Mouse (Mus musculus) kidney, adult 11 months (tissue): ENCODE results near the gene Trim27.

Experiments used
- DNase-seq: peaks from one replicate; pipeline ENCODE4 v3.0.0; 2022

Gene Trim27

DNA sequence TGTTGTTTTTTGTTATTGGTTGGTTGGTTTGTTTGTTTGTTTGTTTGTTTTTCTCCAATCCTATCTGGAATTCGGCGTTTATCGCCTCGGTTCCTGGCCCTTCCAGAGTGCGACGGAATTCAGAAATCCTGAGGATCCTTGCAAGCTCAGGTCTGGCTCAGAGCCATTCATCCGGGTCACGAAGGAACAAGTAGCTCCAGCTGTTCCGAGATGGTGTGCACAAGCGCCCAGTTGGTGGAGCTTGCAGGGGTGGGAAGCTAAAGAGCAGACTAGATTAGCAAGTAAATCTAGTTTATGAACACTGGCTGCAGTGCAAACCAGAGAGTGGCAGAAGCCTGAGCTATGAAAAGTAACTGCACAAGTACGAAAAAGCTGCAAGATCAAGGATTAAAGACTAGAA lies 6.2 kb upstream of the Trim27 start:
- DNase-seq: peak; percentile 85

DNA sequence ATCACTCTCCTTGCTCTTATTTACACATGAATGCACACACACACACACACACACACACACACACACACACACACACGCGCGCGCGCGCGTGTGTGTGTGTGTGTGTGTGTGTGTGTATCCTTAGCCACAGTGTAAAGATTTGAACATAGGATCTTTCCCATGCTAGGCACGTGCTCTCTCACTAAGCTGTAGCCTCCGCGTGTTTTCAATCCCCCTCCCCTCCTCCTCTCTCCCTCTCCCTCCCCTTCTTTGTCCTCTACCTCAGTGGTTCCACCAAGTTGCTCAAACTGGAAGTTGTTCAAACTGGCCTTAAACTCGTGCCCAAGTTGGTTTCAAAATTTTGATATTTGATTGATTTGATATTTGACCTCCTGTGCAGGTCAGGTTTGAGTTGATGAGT lies 2.5 kb upstream of the Trim27 start:
- no peak for DNase-seq

DNA sequence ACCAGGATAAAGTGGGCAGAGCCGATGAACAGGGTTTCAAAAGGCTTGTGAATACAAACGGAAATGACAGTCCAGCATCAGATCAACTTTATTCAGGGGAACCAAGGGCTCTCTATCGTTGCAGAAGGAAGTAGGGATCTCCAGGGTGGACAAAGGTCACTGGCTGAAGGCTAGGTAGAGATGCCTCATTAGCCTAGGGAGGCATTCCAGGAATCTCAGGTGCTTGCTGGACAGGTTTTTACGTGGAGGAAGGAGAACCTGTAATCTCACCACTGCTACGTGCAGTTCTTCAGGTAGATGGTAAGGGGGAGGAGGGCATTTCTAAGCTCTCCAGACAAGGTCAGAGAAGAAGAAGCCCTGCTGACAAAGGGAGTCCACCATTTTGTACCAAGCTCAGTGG lies 1.6 kb upstream of the Trim27 start:
- no peak for DNase-seq

DNA sequence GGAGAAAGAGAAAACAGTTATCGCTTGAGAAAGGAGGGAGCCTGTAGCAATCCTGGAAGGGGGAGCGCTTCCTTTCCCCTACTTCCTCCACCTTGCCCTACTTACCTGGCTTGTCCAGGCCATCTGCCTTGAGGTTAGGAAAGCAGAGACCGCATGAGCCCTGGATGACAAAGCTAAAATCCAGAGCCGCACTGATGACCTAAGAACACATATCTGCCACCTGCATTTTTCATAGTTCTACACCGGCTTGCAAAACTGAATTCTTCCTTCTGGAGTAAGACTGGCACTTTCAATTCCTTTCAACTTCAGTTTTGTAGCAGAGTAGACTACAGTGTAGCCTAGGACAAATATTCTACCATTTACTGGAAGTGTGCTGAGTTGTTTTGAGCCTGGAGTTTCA lies 881 bp upstream of the Trim27 start:
- no peak for DNase-seq

DNA sequence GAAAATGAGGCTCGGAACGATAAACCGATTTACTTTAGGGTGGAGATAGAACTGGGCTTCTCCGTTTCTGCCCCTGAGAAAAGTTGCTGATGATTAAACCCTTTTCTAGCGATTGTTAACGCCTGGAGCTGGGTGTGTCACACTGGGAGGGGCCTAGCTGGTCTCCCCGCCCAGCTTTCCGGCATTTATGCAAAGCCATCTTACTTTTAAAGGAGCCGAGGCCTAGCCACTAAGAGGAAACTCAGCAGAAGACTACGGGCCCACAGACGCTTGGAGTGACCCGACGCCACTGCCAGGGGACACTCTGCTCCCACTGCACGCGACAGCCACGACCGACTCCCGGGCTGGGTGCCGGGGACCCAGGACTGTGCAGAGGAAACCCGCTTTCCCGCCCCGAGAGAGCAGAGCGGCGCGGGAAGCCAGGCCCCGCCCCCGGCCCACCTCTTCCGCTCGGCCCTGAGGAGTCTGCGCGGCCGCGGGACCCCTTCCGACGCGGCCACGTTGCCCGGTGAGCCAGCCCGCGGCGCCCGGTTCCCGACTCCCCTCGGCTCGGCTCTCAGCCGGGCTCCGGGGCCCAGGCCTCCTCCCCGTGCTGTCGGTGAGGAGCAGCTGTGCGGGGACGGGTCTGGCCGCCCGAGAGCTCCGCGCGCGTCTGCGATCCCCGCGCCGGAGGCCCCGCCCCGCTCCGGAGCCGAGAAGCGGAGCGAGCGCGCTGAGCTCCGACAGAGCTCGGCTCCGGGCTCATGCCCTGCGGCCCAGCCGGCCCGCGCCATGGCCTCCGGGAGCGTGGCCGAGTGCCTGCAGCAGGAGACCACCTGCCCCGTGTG lies 692 bp downstream of the Trim27 start:
- DNase-seq: peak; percentile 94

DNA sequence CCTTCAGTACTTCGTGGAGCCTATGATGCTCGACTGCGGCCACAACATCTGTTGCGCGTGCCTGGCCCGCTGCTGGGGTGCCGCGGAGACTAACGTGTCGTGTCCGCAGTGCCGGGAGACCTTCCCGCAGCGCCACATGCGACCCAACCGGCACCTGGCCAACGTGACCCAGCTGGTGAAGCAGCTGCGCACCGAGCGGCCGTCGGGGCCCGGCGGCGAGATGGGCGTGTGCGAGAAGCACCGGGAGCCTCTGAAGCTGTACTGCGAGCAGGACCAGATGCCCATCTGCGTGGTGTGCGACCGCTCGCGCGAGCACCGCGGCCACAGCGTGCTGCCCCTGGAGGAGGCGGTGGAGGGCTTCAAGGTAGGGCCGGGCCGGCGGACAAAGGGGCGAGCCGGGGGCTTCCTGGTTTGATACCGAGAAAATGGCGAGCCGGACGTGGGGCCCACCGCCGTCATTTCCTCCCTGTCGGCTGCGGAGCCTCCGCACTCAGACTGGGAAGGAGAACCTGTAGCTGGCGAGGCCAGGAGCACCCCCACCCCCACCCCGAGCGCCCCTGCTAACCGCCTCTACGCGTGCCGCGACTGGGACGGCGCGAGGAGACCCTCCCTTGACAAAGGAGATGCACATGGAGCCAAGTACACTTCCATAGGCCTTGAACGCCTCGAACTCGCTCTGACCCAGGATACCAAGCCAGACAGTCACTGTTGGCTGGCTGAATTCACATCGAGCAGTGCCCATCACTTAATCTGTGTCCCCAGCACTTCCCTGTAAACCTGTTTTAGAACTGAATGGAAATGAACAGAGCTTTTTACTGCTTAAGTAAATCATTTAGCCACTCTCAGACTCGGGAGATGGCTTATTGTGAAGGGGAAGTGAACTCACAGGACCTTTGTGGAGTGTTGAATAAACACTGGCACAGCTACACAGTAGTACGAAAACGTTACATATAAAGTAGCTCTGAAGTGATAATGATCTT lies 1.6 kb downstream of the Trim27 start:
- DNase-seq: no peak

DNA sequence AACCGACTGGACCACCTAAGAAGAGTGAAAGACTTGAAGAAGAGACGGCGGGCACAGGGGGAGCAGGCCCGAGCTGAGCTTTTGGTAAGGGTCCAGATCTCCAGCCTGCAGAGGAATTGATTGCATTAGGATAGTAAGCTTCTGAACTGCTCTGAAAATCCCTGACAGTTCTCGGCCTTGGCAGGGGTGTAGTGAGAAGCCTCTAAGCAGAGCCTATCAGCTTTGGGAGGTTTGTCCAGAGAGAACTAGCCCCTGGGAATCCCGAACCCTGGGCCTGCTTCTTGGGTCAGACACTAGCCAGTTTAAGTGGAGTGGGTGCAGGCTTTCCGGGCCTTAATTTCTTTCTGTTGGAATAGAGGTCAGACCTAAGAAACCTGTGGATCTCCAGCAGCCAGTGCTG lies 2.8 kb downstream of the Trim27 start:
- DNase-seq: no peak

DNA sequence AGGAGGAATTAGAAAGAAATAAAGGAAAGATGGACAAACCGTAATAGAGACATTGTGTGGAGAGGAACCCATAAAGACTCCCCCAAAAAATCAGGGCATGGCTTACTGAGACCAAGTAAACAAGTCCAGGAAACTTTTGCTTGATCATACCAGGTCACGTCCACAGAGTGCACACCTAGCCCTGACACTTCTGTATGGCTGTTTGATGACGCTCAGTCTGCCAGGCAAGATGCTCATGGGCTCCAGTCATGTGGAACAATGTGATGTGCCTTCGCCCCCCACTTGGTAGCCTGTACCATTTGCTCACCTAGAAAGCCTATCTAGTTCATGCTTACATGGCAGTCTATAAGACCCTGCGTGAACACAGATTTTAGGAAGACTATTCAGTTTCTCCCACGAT lies 3.8 kb downstream of the Trim27 start:
- DNase-seq: no peak

DNA sequence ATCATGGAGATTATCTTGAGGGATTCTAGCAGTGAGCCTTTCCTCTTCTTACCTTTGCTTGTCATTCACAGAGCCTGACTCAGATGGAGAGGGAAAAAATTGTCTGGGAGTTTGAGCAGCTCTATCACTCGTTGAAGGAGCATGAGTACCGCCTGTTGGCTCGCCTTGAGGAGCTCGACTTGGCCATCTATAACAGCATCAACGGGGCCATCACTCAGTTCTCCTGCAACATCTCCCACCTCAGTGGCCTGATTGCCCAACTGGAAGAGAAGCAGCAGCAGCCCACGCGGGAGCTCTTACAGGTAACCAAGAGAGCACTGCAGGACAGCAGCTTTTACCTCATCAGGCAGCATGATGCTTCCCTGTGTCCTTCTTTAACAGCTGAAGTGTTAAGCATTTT lies 4.4 kb downstream of the Trim27 start:
- DNase-seq: no peak

DNA sequence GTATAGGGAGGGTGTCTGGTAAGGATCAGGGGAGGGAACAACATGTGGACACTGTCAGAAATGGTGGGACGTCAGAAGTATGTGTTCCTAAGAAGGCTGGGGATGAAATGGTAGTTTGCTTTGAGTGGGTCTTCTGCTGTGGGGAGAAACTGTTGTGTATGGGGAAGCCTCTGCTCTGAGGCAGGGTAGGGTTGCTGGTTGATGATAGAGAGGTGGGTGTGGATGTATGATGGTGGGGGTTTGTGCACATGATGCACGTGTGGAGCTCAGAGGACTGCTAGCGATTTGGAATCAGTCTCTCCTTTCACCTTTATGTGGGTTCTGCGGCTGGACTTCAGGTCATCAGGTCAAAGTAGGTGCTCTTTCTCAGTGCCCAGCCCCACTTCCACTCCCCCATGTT lies 6.3 kb downstream of the Trim27 start:
- no peak for DNase-seq

DNA sequence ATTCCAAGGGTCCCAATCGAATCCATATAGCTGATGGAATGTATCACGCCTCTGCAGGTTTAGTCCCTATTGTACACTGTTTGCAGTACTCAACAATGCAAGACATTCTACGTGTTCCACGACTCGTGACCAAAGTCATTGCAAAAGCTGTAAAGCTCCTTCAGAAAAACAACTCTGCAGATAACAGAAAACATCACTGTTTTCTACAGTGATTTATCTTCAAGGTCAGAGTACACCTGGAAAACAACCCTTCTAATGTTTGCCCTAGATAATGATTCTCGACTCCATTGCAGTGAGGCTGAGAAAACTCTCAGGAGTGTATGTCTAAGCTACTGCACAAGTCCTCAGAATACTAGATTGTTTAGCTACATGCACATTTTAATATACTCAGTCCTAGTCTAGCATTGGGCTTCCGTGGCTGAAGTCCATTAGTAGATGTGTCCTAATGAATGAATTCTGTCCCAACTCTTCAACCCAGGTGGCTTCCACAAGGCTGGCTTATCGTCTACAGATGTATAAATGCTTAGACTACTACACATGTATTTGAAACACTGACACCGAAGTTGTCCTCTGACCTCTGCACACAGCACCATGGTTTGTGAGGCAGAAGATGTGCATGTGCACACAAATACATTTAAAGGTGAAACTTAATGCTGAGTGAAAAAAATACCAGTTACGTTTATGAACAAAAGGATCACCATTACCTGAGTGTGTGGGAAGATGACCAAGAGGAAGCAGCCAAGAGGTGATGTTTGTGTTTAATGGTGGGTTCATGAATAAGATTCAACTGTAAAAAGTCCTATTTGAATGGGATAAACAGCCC lies 16.4 kb downstream of the Trim27 start:
- no peak for DNase-seq

DNA sequence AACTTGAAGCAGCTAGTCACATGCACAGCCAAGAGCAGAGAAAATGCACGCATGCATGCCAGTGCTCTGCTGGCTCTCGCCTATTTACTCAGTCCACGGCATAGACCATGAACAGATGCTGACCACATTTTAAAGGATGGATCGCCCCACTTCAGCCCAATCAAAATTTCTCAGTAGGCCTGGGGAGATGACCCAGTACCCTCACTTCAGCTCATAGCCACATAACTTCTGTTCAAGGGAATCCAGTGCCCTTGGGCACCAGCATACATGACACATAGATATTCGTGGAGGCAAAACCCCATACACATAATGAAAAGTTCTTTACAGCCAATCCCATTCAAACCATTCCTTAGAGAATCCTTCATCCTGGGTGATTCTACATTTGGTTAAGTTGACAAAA lies 18.5 kb downstream of the Trim27 start:
- no peak for DNase-seq

DNA sequence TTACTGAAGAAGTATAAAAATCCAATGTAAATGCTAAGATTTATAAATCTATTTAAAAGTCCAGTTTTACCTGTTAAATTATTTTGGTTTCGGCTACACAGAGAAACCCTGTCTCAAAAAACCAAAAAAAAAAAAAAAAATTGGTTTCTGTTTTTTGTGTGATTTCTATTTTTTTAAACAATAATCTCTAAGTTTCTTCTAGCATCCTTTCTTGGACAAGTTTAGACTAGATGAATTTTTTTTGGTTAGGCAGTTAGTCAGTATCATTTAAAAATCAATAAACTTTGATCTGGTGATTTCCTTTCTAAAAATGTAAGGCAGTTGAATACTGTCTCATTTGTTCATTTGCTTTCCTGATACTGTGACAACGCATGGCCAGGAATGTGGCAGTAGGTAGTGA lies 19.1 kb downstream of the Trim27 start:
- DNase-seq: no peak

DNA sequence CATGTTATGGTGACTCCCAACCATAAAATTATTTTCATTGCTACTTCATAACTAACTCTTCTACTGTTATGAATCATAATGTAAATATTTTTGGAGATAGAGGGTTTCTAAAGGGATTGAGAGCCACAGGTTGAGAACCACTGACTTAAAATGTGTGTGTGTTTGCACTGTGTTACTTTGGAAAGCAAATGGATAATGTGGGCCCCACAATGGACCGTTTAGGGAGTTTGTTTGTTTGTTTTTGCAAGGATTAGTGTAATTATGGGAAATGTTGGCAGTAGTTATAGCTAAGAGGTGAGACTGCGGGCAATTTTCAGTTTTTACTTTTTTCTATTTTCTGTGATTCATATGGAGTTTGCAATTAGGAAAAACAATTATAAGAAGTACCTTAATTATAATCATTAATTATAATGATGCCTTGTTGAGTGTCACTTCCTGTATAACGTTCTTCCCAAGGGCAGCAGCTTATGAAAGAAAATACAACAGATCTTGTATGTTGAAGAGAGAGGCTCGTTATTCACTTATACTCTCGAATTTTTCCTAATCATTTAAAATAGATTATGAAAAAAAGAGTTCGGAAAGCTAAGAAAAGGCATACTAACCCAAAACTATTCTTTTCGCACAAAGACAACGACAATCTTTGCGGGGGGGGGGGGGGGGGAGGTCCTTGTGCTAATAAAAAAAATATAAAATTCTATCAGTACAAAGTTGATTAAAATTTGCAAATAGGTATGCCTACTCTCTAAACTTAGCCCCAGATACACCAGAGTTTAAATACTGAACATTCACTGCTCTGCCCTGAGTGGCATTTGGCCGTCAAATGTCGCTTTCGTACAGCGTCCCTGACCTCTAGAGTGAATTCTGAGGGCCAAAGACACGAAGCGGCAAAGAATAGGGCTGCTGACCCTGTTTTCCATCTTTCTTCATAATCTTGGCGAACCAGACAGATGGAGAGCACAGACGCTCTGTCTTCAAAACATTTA lies 20.1 kb downstream of the Trim27 start:
- DNase-seq: no peak

DNA sequence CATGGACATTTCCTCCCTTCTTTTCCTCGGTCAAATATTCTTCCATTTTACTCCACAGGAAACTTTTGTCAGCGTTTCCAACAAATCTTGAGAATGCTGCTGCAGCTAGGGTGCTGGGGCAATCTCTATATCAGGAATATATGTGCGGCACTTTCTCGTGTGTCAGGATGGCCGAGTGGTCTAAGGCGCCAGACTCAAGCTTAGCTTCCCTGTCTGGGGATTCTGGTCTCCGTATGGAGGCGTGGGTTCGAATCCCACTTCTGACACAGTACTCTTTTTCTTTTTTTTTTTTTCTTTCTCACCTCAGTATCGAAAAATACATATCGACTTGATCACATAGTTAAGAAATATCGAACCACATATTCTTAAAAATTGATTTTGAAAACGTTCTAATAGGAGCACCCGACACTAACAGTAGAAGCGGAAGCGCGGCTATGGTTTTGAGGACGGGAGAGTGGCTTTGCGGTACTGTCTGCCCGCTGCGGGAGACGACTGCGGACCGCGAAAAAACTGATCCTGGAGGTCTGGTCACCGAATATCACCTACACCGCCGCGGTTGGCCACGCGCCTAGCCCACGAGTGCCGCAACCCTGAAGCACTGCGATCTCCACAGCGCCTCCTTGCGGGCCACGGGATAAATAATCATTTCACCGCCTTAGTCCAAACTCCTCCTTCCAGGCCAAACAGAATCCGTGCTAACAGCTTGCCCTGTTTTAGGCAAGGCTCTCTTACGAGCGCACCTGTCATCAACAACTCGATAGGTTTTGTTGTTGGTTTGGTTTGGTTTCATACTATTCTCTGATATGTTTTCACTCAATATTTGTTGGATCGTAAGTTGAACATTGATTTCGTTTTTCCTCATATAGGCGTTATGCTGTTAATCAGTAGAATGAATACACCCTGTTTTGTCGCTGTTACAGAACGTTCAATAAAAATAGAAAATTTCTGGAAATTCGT lies 21.1 kb downstream of the Trim27 start:
- DNase-seq: peak; percentile 90

DNA sequence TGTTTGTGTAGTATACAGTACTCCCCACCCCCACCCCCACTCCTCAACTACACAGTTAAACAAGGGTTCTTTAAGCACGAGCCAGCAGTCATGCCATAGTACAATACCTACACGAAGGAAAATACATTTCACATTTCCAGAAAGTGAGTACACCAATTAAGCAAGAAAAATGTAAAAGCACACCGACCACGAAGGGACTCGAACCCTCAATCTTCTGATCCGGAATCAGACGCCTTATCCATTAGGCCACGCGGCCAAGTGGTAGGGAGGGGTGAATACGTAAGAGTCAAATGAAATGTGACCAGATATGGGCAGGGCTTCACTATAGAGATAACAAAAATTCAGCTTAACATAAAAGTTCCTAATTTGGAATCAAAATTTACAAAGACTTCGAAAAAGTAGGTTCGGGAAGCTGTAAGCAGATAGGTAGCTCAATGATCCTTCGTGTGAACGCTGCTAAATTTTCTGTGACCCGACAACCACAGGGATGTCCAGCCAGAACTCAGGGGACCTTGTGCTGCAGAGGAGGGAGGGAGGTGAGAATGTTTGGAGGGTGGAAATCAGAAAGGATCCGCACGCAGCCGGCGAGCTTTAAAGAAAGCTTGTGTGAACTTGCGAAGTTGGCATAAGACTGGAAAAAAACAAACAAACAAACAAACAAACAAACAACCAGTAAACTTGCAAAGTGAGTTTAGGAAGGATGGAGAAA lies 36.2 kb downstream of the Trim27 start:
- peak; percentile 9 for DNase-seq

DNA sequence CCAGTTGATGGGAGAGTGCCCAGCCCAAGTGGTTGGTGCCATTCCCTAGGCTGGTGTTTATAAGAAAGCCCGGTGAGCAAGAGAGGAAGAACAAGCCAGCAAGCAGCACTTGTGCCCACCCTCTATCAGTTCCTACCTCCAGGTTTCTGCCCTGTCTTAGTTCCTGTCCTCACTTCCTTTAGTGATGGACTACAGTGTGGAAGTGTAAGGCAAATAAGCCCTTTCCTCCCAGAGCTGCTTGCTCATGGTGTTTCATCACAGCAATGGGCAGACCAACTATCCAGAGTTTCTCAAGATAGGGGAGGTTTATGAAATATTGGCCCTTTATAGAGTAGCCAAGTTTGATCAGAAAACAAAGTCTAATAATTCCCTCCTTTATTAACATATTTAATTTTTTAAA lies 37.5 kb downstream of the Trim27 start:
- no peak for DNase-seq

DNA sequence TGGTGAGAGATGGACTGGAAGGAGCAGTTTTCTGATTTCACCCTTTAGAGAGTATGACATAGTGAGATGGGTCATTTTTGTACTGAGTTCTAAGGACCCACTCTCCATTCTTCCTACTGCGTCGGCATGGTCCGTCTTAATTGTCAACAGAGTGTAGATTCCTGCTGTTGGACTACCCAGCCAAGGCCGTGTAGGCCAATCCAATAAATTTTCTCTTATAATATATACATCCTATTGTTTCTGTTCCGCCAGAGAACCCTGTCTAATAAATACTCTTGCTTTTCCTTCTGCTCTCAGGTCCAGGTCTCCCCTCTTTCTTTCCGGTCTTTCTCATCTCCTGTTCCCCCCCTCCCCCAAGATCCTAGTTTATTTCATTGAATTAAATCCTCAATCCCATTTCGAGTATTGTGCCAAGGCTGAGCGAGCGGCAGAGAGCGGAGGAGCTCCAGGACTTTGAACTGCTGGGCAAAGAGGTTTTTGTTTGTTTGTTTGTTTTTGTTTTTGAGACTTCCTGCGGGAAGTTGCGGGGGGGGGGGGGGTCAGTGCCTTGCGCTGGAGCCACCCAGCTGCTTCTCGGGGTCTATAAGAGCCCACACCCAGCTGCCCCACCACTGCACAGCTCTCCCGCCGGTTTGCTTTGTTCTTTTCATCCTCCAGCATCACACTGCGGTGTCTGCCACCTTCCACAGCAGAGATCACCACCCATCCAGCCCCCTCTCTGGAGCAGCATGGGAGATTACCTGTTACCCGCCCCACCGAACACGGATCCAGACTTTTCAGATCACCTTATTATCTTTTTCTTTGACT lies 42.6 kb downstream of the Trim27 start:
- no peak for DNase-seq

DNA sequence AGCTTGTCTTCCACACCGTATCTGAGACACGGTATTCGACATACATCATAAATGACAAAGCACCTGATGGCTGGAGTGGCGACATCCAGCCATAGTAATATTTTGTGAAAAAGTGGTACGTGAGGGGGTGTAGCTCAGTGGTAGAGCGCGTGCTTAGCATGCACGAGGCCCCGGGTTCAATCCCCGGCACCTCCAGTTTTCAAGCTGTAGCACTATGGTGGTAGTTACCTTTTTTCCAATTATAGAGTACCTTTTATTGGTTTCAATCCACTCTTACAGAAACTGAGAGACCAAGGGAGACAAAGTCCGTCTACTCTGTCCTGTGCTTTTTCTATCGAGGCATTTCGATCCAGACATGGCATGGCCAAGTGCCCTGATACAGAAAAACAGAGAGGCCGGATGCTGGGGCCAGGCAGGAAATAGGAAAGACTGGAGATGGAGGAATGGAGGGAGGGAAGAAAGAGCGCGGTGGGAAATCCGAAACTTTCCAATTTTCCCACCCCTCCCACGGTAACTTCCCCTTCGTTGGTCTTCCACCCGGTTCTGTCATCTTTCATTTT lies 43.3 kb downstream of the Trim27 start:
- DNase-seq: peak; percentile 61
